Mouse (Mus musculus) heart, adult 2 months (tissue): ENCODE results near the gene Lrrc56. TPM values are rescaled to one million over a fixed set of nuclear protein-coding genes. Genes with fewer than 3 reads are reported as not detected.
A peak's percentile ranks its signal among the peaks of the same experiment; 100 is the strongest.

ENCODE experiments used
- DNase-seq, 2 experiments: peaks; one replicate each; pipeline ENCODE4 v3.0.0; 2021
- H3K27ac ChIP-seq: fragments of 200-600 bp; 2 replicates; pipeline ENCODE4 v1.8.1; 2022
- H3K27me3 ChIP-seq: fragments of 200-500 bp; 2 replicates; pipeline ENCODE4 v1.6.1; 2012; ENCODE audit warnings: mild to moderate bottlenecking, low read length, inconsistent platforms, mixed read lengths; ENCODE audit not compliant: control insufficient read depth, insufficient read depth
- H3K36me3 ChIP-seq: fragments of 200-500 bp; 2 replicates; pipeline ENCODE4 v1.6.1; 2012; ENCODE audit warnings: low read length, inconsistent platforms; ENCODE audit not compliant: control insufficient read depth, insufficient read depth
- H3K4me1 ChIP-seq: fragments of 200-500 bp; 2 replicates; pipeline ENCODE4 v1.6.1; 2011; ENCODE audit warnings: low read length; ENCODE audit not compliant: control insufficient read depth, insufficient read depth
- H3K4me3 ChIP-seq: fragments of 200-600 bp; 2 replicates; pipeline ENCODE4 v1.8.1; 2022
- H3K79me2 ChIP-seq: fragments of 200-500 bp; replicated peaks from 2 replicates; pipeline ENCODE4 v1.6.1; 2012; ENCODE audit warnings: mild to moderate bottlenecking, inconsistent platforms, low read length, moderate library complexity, mixed read lengths; ENCODE audit not compliant: control insufficient read depth, insufficient read depth
- H3K9ac ChIP-seq: fragments of 200-500 bp; 2 replicates; pipeline ENCODE4 v1.6.1; 2012; ENCODE audit warnings: low read depth, mild to moderate bottlenecking, control low read depth, inconsistent platforms, low read length, mixed read lengths
- CTCF ChIP-seq: fragments of 200-600 bp; IDR thresholded peaks from 2 replicates; pipeline ENCODE4 v1.8.1; 2022; ENCODE audit warnings: antibody characterized with exemption, mild to moderate bottlenecking, moderate library complexity
- EP300 ChIP-seq: fragments of 200-500 bp; IDR thresholded peaks from 2 replicates; pipeline ENCODE4 v1.6.1; 2011; ENCODE audit warnings: low read depth, low read length, control low read depth; ENCODE audit not compliant: insufficient read depth
- POLR2A ChIP-seq: fragments of 200-500 bp; IDR thresholded peaks from 2 replicates; pipeline ENCODE4 v1.6.1; 2011; ENCODE audit warnings: mild to moderate bottlenecking, low read depth, low read length, control low read depth; ENCODE audit not compliant: insufficient read depth
- WGBS: fragments of 180-500 bp; shearing (Covaris S2); methylation state at CpG from one replicate; pipeline ENCODE4 v1.1.7; 2018; 5-methylcytosine and 5-hydroxymethylcytosine counted together
- intact Hi-C: fragments of 180-260 bp; cut with DNase I; formaldehyde crosslinking; loops from one replicate; pipeline ENCODE4 v1.15.1; 2025
- polyA plus RNA-seq: library from polyadenylated mRNA; depleted of rRNA; stranded (reverse); fragments of >200 nt; gene quantifications from 2 replicates; pipeline ENCODE4 v1.2.3, GENCODE M21; 2012
- total RNA-seq, 2 experiments: library from RNA; stranded (reverse); gene quantifications; 2 replicates each; pipeline ENCODE4 v1.2.3; 2021

The Lrrc56 gene
- total and polyA plus RNA-seq, 3 experiments = 2.3 to 4.9 (median 3.1) TPM

GRCm38 (mm10) chr7:141169866-141170265 lies 24.1 kb upstream of the Lrrc56 start:
- intact Hi-C loops = loop anchor here (5.0 kb wide), 2 partner anchors 163 to 313 kb away; partner anchors contain the start of genes Bet1l, Gm45785 and Ric8a
- H3K9ac ChIP-seq = no peak overlapping the region; the same call in 1 of the 2 replicates
- TF ChIP-seq EP300 (no peak), POLR2A (no peak), CTCF (no peak)

GRCm38 (mm10) chr7:141172116-141173006 lies 21.6 kb upstream of the Lrrc56 start, which contains the start of gene Rnh1:
Gene Rnh1 (minus strand): TSS chr7:141172857.
- H3K4me1 ChIP-seq = peaks cover 12% of the 10 kb centered on the region
- 2% methylated on average over 55 of the region's 55 CpGs for WGBS
- no peaks in the 10 kb centered on the region for H3K36me3 ChIP-seq
- H3K27me3 ChIP-seq = no peaks in the 10 kb centered on the region
- H3K27ac ChIP-seq = peak within 1 kb of the TSS; percentile 98
- peak within 1 kb of the TSS; percentile 70 for H3K9ac ChIP-seq
- peak; percentile 98 for TF ChIP-seq POLR2A
- TF ChIP-seq EP300 = peak; percentile 68; the same call in 1 of the 2 replicates
- TF ChIP-seq CTCF = no peak
- intact Hi-C loops = loop anchor here (2.0 to 5.0 kb wide), 3 partner anchors 50 to 315 kb away; partner anchors contain the start of genes Bet1l, Gm45785, Ptdss2 and Ric8a
- DNase-seq = peak; percentile 91 to 94
- H3K4me3 ChIP-seq = peak within 1 kb of the TSS; percentile 83
- H3K79me2 ChIP-seq = no peaks in the 10 kb centered on the region

More at GRCm38 (mm10) chr7:141169866-141170265, 24.1 kb upstream of the Lrrc56 start:
- no peaks in the 10 kb centered on the region for H3K27me3 ChIP-seq
- H3K4me3 ChIP-seq = no peak overlapping the region
- no peaks in the 10 kb centered on the region for H3K79me2 ChIP-seq
- H3K36me3 ChIP-seq = no peaks in the 10 kb centered on the region
- H3K4me1 ChIP-seq = peaks cover 15% of the 10 kb centered on the region
- H3K27ac ChIP-seq = no peak overlapping the region
- no peak for DNase-seq

GRCm38 (mm10) chr7:141173323-141173850 lies 20.6 kb upstream of the Lrrc56 start:
- H3K4me3 ChIP-seq = peak overlapping the region; percentile 83
- no peaks in the 10 kb centered on the region for H3K27me3 ChIP-seq
- peak overlapping the region; percentile 98 for H3K27ac ChIP-seq
- H3K4me1 ChIP-seq = peaks cover 7% of the 10 kb centered on the region
- H3K36me3 ChIP-seq = no peaks in the 10 kb centered on the region
- no peak overlapping the region for H3K9ac ChIP-seq
- TF ChIP-seq CTCF (no peak), EP300 (no peak)
- DNase-seq = no peak
- intact Hi-C loops = loop anchor here (2.0 to 5.0 kb wide), 3 partner anchors 51 to 316 kb away; partner anchors contain the start of genes Bet1l, Gm45785, Ptdss2 and Ric8a
- 79% methylated on average over 5 of the region's 5 CpGs for WGBS
- H3K79me2 ChIP-seq = no peaks in the 10 kb centered on the region

GRCm38 (mm10) chr7:141175068-141175467 lies 18.9 kb upstream of the Lrrc56 start:
- Histone ChIP-seq H3K79me2 (no peaks in the 10 kb centered on the region), H3K27me3 (no peaks in the 10 kb centered on the region), H3K4me1 (peaks cover 3% of the 10 kb centered on the region), H3K4me3 (no peak overlapping the region), H3K9ac (no peak overlapping the region), H3K27ac (no peak overlapping the region), H3K36me3 (no peaks in the 10 kb centered on the region)
- DNase-seq = no peak
- whole genome bisulfite sequencing = 88% methylated on average over 4 of the region's 4 CpGs
- intact Hi-C loops = loop anchor here (2.0 to 5.0 kb wide), 4 partner anchors 103 to 328 kb away; partner anchors contain the start of genes Odf3 and Scgb1c1
- TF ChIP-seq EP300 (no peak), CTCF (peak; percentile 22)

- H3K79me2 ChIP-seq = no peaks in the 10 kb centered on the region
- intact Hi-C loops = loop anchor here (1.0 to 5.0 kb wide), 4 partner anchors 84 to 329 kb away; partner anchors contain the start of genes Odf3 and Scgb1c1
- no peak overlapping the region for H3K9ac ChIP-seq
- H3K27me3 ChIP-seq = no peaks in the 10 kb centered on the region
- WGBS = under 1% methylated on average over 8 of the region's 8 CpGs
- peak; percentile 84 to 85 for DNase-seq
- H3K4me1 ChIP-seq = peaks cover 3% of the 10 kb centered on the region
- no peak overlapping the region for H3K4me3 ChIP-seq
- TF ChIP-seq POLR2A (no peak), CTCF (peak; percentile 86), EP300 (peak; percentile 97)
- H3K36me3 ChIP-seq = no peaks in the 10 kb centered on the region
- no peak overlapping the region for H3K27ac ChIP-seq
Observed at GRCm38 (mm10) chr7:141176173-141176572, 17.8 kb upstream of the Lrrc56 start.

GRCm38 (mm10) chr7:141188194-141188593 lies 5.8 kb upstream of the Lrrc56 start:
- DNase-seq = no peak
- Histone ChIP-seq H3K27ac (no peak overlapping the region), H3K27me3 (no peaks in the 10 kb centered on the region), H3K36me3 (no peaks in the 10 kb centered on the region), H3K4me1 (peaks cover 9% of the 10 kb centered on the region), H3K4me3 (no peak overlapping the region), H3K79me2 (peaks cover under 1% of the 10 kb centered on the region; the same call in 1 of the 2 replicates), H3K9ac (no peak overlapping the region)
- 55% methylated on average over 3 of the region's 3 CpGs for WGBS
- TF ChIP-seq CTCF = no peak
- intact Hi-C loops = no loop called here
